Mouse (Mus musculus) c-Kit-positive CD71-positive TER-119-positive erythroid progenitor cells, embryonic 14.5 days (primary cell): ENCODE data around the gene Gm47995.

Experiments
- DNase-seq: peaks from one replicate; pipeline ENCODE4 v3.0.0-alpha.2; 2013; ENCODE audit warnings: low spot score

Gm47995 gene

DNA sequence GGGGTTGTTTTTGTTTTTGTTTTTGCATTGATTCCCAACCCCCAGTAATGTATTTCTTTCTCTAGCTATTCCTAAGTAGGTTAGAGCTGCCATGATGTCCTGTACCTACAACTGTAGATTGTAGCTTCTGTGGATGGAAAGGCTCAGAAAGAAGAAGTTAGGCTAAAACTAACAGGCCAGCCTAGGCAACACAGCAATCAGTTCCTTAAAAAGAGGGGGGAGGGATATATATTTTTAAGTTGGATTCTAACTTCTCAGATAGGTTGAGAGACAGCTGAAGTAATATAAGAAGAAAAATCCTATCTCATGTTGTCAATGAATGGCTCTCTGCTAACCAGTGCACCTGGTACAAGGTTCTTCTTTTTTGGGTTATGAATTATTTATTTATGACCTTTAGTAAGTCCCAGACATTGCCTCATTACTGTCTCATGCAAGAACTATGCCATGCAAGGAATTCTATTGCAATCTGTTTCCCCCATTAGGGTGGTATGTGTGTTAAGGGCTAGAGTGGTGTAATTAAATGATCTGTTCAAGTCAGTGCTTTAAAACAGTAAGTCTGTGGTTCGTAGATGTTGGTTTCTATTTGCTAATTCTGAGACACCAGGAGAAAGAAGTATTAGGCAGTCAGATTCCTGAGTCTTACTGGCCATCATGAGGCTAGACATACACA lies 30.2 kb downstream of the Gm47995 start:
- DNase-seq = no peak

DNA sequence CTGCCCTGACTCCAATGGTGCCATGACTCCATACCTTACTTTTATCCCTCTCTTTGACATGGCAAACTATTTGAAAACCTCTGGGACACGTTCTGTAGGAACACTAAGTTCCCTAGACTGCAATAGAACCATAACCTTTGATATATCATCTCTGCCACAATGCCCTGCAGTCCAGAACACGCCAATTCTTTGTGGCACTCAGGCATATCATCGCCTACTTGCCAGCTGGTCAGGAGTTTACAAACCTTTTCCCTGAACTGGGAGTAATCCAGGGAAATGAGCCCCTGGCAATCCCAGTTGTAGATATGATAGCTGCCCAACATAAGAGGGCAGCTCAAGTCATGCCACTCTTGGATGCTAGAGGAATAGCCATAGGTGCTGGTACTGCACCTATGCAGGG lies 34.1 kb downstream of the Gm47995 start:
- DNase-seq = no peak

DNA sequence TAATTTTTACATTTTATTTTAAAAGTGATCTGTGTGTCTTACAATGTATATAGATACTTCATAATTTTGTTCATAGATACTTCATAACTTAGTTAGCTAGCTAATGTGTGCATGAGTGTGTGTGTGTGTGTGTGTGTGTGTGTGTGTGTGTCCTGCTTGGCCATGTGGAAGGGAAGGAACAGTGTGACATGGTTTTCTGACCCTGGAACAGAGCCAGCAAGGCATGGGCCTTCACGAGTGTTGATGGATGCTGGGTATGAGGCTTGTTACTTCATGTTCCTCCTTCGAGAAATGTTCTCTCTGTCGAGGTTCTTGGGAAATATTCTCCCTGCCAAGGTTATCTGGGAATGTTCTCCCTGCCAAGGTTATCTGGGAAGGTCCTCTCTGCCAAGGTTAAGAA lies 35.5 kb downstream of the Gm47995 start:
- DNase-seq = no peak

DNA sequence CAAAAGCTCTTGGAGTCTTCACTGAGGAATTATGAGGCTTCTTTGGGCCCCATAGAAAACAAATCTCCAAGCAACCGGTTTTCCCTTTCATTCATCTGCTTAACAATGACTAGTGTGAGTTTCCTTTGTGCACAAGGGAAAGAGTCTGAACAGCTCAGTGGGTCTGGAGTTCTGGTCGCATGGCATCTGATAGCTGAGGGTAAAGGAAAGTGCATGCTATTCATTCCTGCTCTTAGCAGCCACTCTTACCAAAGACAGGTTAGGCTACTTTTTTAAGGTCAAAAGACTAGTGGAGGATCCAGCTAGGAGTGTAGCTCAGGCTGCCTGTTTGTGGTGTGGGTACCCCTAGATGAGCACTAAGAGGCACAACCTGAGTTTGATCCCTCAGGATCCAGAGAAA lies 37.3 kb downstream of the Gm47995 start:
- DNase-seq = no peak

DNA sequence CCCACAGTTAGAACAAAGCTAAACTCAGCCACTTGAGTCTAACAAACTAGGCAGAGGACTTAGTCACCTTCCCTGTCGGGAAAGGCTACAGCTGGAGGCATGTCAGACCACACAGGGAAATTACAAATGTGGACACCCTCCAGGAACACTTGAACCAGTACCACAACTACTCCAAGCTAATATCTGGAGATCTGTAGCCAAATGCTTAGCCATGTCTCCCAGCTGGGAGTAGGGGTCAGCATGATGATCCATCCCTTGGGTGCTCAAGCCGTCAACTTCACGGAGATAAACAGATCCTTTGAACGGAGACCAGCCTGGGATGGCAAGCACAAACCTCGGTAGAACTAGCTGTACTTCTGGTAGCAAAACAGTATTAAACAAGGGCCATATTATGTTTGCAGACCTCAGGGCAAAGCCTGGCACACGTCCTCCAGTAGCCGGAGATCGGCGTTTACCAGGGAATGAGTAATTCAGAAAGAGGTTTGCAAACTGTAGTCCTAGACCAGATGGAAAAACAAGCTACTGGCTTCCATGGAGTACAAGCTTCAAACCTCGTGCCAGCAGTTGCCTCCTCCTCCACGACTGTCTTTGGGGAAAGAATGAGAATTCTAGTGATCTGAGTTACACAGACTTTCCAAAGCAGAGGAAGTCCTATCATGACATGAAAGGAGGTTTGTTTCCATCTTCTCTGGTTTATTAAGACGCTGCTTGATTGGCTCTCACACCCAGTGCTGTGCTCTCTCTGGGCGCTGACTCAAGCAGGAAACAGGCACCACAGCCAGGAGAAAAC lies 38.1 kb downstream of the Gm47995 start:
- no peak for DNase-seq

DNA sequence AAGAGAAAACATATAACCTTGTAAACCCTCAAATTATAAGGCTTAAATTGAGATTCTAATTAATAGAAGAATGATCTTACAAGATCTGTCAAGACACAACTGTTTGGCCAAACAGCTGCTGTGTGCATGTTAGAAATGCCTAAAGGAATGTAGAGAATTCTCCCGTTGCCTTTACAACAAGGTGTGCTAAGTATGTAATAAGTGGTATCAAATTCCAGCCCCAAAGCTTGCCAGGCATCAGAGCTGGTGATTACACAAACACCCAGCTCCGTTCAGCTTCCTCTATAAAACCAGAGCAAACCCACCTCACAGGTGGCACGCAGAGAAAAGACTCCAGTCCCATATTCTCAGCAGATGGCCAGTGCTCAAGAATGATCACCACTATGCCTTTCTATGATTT lies 39.5 kb downstream of the Gm47995 start:
- DNase-seq = no peak

DNA sequence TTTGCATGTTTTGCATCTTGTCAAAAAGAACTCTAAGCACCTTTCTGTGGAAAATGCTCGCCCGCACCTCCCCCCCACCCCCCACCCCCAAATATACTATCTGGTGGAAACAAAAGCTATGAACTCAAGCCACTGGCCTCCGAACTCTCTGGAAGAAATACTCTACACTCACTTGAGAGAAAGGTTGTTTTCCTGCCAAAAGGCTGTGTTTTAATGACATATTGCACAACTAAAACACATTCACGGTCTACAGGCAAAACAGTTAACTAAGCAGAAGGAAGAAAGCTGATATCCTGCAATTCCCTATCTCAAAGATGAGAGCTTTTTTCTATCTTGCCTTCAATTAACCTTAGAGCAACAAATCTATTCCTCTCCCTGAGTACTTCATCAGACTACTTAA lies 45.1 kb downstream of the Gm47995 start:
- no peak for DNase-seq

DNA sequence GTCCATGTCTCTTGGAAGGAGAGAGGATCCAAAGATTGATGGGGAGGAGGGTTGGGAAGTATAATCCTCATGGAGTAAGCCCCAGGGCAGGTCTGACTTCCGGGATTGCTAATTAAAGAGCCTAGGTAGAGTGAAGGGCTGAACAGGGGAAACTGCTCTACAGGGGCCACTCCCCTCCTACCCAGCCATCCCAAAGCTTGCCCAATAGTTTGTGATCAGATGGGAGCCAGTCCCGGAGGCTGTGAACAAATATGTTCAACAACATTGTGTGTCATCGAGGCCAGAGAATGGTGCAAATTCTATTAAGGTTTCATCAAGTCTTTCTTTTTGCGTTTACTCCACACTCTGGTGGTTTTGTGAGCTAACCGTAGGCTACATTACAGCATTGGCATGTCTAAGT lies 45.8 kb downstream of the Gm47995 start:
- DNase-seq = no peak

DNA sequence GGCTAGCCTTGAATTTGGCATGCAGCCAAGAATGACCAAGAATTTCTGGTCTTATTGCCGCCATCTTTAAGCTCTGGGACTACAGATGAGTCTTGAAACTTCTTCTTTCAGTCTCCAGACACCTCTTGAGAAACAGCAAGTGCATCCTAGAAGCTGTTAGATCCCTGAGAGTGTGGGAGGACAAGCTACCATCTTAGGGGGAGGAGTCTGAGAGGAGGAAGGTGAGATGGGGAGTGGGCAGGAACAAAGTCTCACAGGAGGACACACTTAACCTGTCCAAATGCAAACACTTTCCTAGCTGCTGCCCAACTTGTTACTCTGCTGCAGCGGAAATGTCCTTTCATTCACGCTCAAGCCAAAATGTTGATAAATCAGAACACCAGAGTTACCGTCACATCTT lies 46.5 kb downstream of the Gm47995 start:
- DNase-seq = no peak

DNA sequence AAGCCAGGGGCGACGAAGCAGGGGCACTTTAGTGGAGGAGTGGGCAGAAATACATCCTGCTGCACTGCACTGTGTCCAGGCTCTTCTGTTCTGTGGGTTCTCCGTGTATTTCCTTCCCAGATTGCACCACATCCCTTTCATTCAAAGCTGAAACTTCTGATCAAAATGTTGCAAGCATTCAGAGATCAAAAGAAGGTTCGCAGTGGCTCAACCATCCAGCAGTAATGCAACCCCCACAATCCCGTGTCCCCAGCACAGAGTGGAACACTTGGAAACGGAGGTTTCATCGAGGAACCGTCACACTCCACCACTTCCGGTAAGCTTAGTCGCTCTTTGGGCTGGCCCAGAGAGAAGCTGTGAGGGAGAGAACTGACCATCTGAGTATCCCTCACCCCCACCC lies 46.9 kb downstream of the Gm47995 start:
- DNase-seq = no peak

DNA sequence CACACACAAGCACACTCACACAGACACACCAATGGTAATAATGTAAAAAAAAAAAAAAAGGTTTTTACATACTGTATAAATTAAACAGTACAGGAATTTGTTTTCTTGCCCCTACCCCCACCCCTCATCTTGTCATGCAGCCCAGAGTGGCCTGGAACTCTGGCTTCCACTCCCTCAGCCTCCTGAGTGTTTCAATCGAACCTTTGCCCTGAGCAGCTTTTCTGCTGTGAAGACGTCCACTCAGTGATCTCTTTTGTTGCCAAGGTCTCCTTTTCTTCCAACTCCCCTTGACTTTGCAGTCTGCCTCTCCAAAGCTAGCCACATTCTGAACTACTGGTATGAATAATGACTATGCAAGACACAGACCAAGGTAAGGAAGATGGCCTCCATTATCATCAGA lies 47.6 kb downstream of the Gm47995 start:
- no peak for DNase-seq
